Mouse (Mus musculus): ENCODE results near the gene Magi2. TPM values are rescaled to one million over a fixed set of nuclear protein-coding genes. Genes with fewer than 3 reads are reported as not detected.
"Not testable (repeated sequence)": the region's sequence is repeated elsewhere in the genome, so short reads cannot be mapped to it uniquely, and the experiment has no call there.

The Magi2 gene
- polyA plus RNA-seq, 1 experiment from 2014 or later = 8.4 TPM

GRCm38 (mm10) chr5:20251541-20251940 is 1024.7 kb downstream of the Magi2 start:
- H3K9me3 ChIP-seq (replicated peaks; ENCODE audit: control insufficient read depth, low read length) = no peaks in the 10 kb centered on the region
- ATAC-seq = no peak
- WGBS = 94% methylated on average over 6 of the region's 6 CpGs

GRCm38 (mm10) chr5:20256150-20256868 is 1029.5 kb downstream of the Magi2 start:
- 91% methylated on average over 3 of the region's 3 CpGs for WGBS
- Histone ChIP-seq H3K27ac (ENCODE audit: low read depth, low read length) (no peak overlapping the region), H3K9ac (ENCODE audit: low read length) (no peak overlapping the region), H3K4me2 (ENCODE audit: low read length) (no peak overlapping the region), H3K36me3 (ENCODE audit: control insufficient read depth, insufficient read depth, low read length) (no peaks in the 10 kb centered on the region), H3K9me3 (replicated peaks; ENCODE audit: control insufficient read depth, low read length) (no peaks in the 10 kb centered on the region), H3K4me1 (ENCODE audit: control insufficient read depth, insufficient read depth, low read length) (no peaks in the 10 kb centered on the region), H3K4me3 (ENCODE audit: low read depth, low read length) (no peak overlapping the region), H3K27me3 (replicated peaks; ENCODE audit: control insufficient read depth, insufficient read depth, low read length) (no peaks in the 10 kb centered on the region)
- DNase-seq (ENCODE audit: low spot score) = no peak
- ATAC-seq = peak; percentile 29; the same call in 1 of the 2 replicates

More at GRCm38 (mm10) chr5:20251541-20251940, 1024.7 kb downstream of the Magi2 start:
- Histone ChIP-seq H3K4me3 (ENCODE audit: low read depth, low read length) (no peak overlapping the region), H3K36me3 (ENCODE audit: control insufficient read depth, insufficient read depth, low read length) (no peaks in the 10 kb centered on the region), H3K4me2 (ENCODE audit: low read length) (no peak overlapping the region), H3K27me3 (replicated peaks; ENCODE audit: control insufficient read depth, insufficient read depth, low read length) (no peaks in the 10 kb centered on the region), H3K4me1 (ENCODE audit: control insufficient read depth, insufficient read depth, low read length) (no peaks in the 10 kb centered on the region), H3K27ac (ENCODE audit: low read depth, low read length) (no peak overlapping the region), H3K9ac (ENCODE audit: low read length) (no peak overlapping the region)
- no peak for DNase-seq (ENCODE audit: low spot score)

GRCm38 (mm10) chr5:20256933-20257332 is 1030.1 kb downstream of the Magi2 start:
- Histone ChIP-seq H3K9me3 (replicated peaks; ENCODE audit: control insufficient read depth, low read length) (no peaks in the 10 kb centered on the region), H3K4me2 (ENCODE audit: low read length) (no peak overlapping the region), H3K36me3 (ENCODE audit: control insufficient read depth, insufficient read depth, low read length) (no peaks in the 10 kb centered on the region), H3K9ac (ENCODE audit: low read length) (no peak overlapping the region), H3K4me3 (ENCODE audit: low read depth, low read length) (no peak overlapping the region), H3K4me1 (ENCODE audit: control insufficient read depth, insufficient read depth, low read length) (no peaks in the 10 kb centered on the region), H3K27ac (ENCODE audit: low read depth, low read length) (no peak overlapping the region), H3K27me3 (replicated peaks; ENCODE audit: control insufficient read depth, insufficient read depth, low read length) (no peaks in the 10 kb centered on the region)
- ATAC-seq = no peak
- no peak for DNase-seq (ENCODE audit: low spot score)
- WGBS = 88% methylated on average over 2 of the region's 2 CpGs

GRCm38 (mm10) chr5:20257419-20257818 is 1030.6 kb downstream of the Magi2 start:
- no peak overlapping the region for H3K9ac ChIP-seq (ENCODE audit: low read length)
- no peak overlapping the region for H3K4me2 ChIP-seq (ENCODE audit: low read length)
- no peaks in the 10 kb centered on the region for H3K36me3 ChIP-seq (ENCODE audit: control insufficient read depth, insufficient read depth, low read length)
- no peak overlapping the region for H3K27ac ChIP-seq (ENCODE audit: low read depth, low read length)
- ATAC-seq (no peak), DNase-seq (ENCODE audit: low spot score) (peak; percentile 24)
- H3K27me3 ChIP-seq (replicated peaks; ENCODE audit: control insufficient read depth, insufficient read depth, low read length) = no peaks in the 10 kb centered on the region
- 77% methylated on average over 4 of the region's 4 CpGs for WGBS
- H3K4me1 ChIP-seq (ENCODE audit: control insufficient read depth, insufficient read depth, low read length) = no peaks in the 10 kb centered on the region
- no peaks in the 10 kb centered on the region for H3K9me3 ChIP-seq (replicated peaks; ENCODE audit: control insufficient read depth, low read length)
- H3K4me3 ChIP-seq (ENCODE audit: low read depth, low read length) = no peak overlapping the region

GRCm38 (mm10) chr5:20259719-20260118 is 1032.9 kb downstream of the Magi2 start:
- DNase-seq (ENCODE audit: low spot score) (no peak), ATAC-seq (no peak)
- Histone ChIP-seq H3K4me1 (ENCODE audit: control insufficient read depth, insufficient read depth, low read length) (no peaks in the 10 kb centered on the region), H3K27ac (ENCODE audit: low read depth, low read length) (no peak overlapping the region), H3K4me3 (ENCODE audit: low read depth, low read length) (no peak overlapping the region), H3K27me3 (replicated peaks; ENCODE audit: control insufficient read depth, insufficient read depth, low read length) (no peaks in the 10 kb centered on the region), H3K4me2 (ENCODE audit: low read length) (no peak overlapping the region), H3K36me3 (ENCODE audit: control insufficient read depth, insufficient read depth, low read length) (no peaks in the 10 kb centered on the region), H3K9ac (ENCODE audit: low read length) (no peak overlapping the region), H3K9me3 (replicated peaks; ENCODE audit: control insufficient read depth, low read length) (no peaks in the 10 kb centered on the region)
- WGBS = 73% methylated on average over 3 of the region's 3 CpGs

GRCm38 (mm10) chr5:20272680-20273079 is 1045.8 kb downstream of the Magi2 start:
- not testable (repeated sequence) for H3K4me3 ChIP-seq (ENCODE audit: low read depth, low read length); H3K27ac ChIP-seq (ENCODE audit: low read depth, low read length); H3K27me3 ChIP-seq (replicated peaks; ENCODE audit: control insufficient read depth, insufficient read depth, low read length); H3K9ac ChIP-seq (ENCODE audit: low read length); H3K4me2 ChIP-seq (ENCODE audit: low read length); H3K4me1 ChIP-seq (ENCODE audit: control insufficient read depth, insufficient read depth, low read length); DNase-seq (ENCODE audit: low spot score); H3K9me3 ChIP-seq (replicated peaks; ENCODE audit: control insufficient read depth, low read length); H3K36me3 ChIP-seq (ENCODE audit: control insufficient read depth, insufficient read depth, low read length); ATAC-seq
- 90% methylated on average over 1 of the region's 1 CpGs for WGBS

GRCm38 (mm10) chr5:20275632-20276031 is 1048.8 kb downstream of the Magi2 start:
- no peak overlapping the region for H3K27ac ChIP-seq (ENCODE audit: low read depth, low read length)
- DNase-seq (ENCODE audit: low spot score) = no peak
- no peak overlapping the region for H3K4me3 ChIP-seq (ENCODE audit: low read depth, low read length)
- ATAC-seq = no peak
- no peaks in the 10 kb centered on the region for H3K4me1 ChIP-seq (ENCODE audit: control insufficient read depth, insufficient read depth, low read length)
- no peaks in the 10 kb centered on the region for H3K36me3 ChIP-seq (ENCODE audit: control insufficient read depth, insufficient read depth, low read length)
- no peaks in the 10 kb centered on the region for H3K27me3 ChIP-seq (replicated peaks; ENCODE audit: control insufficient read depth, insufficient read depth, low read length)
- WGBS = 87% methylated on average over 2 of the region's 2 CpGs
- no peak overlapping the region for H3K9ac ChIP-seq (ENCODE audit: low read length)
- H3K9me3 ChIP-seq (replicated peaks; ENCODE audit: control insufficient read depth, low read length) = no peaks in the 10 kb centered on the region
- H3K4me2 ChIP-seq (ENCODE audit: low read length) = no peak overlapping the region

GRCm38 (mm10) chr5:20285080-20285840 is 1058.4 kb downstream of the Magi2 start:
- Histone ChIP-seq H3K4me3 (ENCODE audit: low read depth, low read length) (no peak overlapping the region), H3K27me3 (replicated peaks; ENCODE audit: control insufficient read depth, insufficient read depth, low read length) (no peaks in the 10 kb centered on the region), H3K4me1 (ENCODE audit: control insufficient read depth, insufficient read depth, low read length) (0 out of 2 replicates have a peak, but pooled peaks cover 6% of the 10 kb centered on the region), H3K27ac (ENCODE audit: low read depth, low read length) (0 out of 2 replicates have a peak overlapping the region, but pooled peaks have one; percentile 34), H3K4me2 (ENCODE audit: low read length) (no peak overlapping the region), H3K9ac (ENCODE audit: low read length) (no peak overlapping the region), H3K9me3 (replicated peaks; ENCODE audit: control insufficient read depth, low read length) (no peaks in the 10 kb centered on the region), H3K36me3 (ENCODE audit: control insufficient read depth, insufficient read depth, low read length) (no peaks in the 10 kb centered on the region)
- DNase-seq (ENCODE audit: low spot score) = peak; percentile 70
- ATAC-seq = peak; percentile 92
- 38% methylated on average over 8 of the region's 8 CpGs for WGBS

GRCm38 (mm10) chr5:20294521-20294920 is 1067.7 kb downstream of the Magi2 start:
- no peak overlapping the region for H3K27ac ChIP-seq (ENCODE audit: low read depth, low read length)
- ATAC-seq (no peak), DNase-seq (ENCODE audit: low spot score) (no peak)

More at GRCm38 (mm10) chr5:20294521-20294920, 1067.7 kb downstream of the Magi2 start:
- no peak overlapping the region for H3K9ac ChIP-seq (ENCODE audit: low read length)
- H3K4me2 ChIP-seq (ENCODE audit: low read length) = no peak overlapping the region
- 76% methylated on average over 11 of the region's 11 CpGs for WGBS
- no peaks in the 10 kb centered on the region for H3K36me3 ChIP-seq (ENCODE audit: control insufficient read depth, insufficient read depth, low read length)
- H3K27me3 ChIP-seq (replicated peaks; ENCODE audit: control insufficient read depth, insufficient read depth, low read length) = no peaks in the 10 kb centered on the region
- H3K9me3 ChIP-seq (replicated peaks; ENCODE audit: control insufficient read depth, low read length) = no peaks in the 10 kb centered on the region
- no peaks in the 10 kb centered on the region for H3K4me1 ChIP-seq (ENCODE audit: control insufficient read depth, insufficient read depth, low read length)
- no peak overlapping the region for H3K4me3 ChIP-seq (ENCODE audit: low read depth, low read length)
